Mouse (Mus musculus): ENCODE results near the gene D7Ertd443e.

D7Ertd443e gene

DNA sequence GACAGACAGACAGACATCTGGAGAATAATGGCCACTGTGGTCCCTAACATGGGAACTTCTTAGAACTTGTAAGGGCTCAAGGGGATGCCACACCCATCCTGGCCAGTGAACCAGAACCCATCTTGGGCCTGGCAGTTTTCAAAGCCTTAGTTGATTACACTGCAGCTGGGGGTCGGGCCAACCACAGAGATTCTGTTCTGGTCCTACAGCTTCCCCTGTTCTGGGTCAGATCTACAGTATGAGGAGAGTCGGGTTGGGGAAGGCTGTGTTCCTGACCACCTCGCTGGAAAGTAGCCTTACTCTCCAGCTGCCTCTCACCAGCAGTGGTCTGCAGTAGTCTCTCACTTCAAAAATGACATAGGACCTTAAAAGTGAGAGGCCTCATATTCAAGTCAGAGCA is 159.2 kb downstream of the D7Ertd443e start:
- DNase-seq, result no peak

DNA sequence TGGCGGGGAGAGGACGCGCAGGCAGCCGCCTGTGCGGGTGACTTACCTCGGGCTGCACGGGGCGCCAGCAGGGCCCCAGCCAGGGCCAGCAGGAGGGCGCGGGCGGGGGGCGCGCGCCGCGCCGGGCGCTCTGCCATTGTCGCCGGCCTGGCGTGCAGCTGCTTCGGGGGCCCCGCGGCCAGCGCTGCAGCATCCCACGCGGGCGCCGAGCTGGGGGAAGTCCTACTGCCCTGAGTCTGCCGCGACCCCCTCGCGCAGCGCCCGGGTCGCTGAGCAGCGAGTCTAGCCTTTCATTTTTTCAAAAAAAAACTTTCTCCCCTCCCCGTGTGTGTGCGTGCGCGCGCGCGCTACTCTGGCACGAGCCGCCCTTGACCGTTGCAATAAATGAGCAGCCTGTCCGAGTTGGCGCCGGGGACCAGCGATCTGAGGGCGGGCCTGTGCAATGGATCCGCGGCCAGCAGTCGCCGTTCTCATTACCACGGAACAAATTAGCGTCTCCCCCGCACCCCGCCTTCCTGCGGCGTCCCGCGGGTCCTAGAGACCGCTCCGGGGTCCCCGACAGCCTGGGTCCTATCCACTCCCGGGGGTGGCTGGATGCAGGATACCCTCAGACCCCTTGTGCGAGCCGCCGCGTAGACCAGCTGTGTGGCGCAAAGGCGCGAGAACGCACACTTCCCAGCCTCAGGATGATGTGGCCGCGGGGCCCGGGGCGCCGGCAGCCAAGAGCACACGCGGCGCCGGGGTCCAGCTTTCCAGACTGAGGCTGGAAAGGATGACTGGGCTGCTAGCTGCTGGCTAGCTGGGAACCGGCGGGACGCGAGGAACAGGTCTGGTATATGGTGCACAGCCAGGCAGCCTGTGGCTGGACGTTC is 160.5 kb downstream of the D7Ertd443e start:
- DNase-seq, result peak; percentile 12 to 33

DNA sequence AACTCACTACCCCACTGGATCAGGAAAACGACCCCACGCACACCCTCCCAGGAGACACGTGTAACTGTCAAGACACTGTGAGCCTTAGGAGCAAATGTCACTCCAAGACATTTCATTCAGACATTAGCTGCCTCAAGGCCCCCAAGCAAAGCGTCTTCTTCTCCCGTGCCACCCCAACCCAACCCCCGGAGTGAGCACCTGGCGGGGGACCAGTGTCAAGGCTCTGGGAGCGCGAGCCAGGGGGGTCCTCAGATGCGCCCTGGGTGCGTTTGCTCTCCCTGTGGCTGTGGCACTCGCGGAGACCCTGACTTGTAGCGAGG is 161.1 kb downstream of the D7Ertd443e start:
- peak in 1 of 2 experiments; percentile 7 for DNase-seq

DNA sequence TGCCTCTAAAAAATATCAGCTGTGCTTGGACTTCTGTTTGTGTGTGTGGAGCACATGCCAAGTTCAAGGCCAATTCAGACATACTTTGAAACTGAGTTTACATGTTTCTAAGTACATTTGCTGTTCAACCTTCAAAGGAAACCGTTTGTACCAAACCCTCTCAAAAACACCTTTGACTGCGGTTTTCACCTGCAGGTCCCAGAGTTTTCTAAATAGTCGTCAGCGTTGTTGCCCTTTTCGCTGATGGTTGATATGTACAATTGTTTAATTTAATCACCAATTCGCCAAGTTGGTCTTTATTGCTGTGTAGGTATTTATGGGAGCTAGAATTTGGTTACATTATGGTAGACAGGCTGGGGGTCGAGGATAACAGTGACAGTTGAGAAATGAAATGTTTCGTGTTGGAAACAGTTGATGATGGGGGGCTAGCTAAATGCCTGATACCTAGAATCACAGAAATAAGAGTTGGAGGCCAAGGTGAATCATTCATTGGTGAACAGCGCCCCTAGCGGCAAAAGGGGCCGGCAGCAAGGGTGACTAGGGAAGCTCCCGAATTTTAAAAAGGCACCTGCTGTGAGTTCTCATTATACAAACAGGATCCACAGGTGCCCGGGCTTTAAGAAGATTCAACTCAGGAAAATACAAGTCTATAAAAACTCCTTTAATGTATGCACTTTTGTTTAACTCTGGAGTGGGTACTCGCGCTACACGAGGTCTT is 161.9 kb downstream of the D7Ertd443e start:
- DNase-seq, result peak; percentile 50 to 72
